Mouse (Mus musculus) yolk sac, embryonic 10.5 days (tissue): ENCODE results near the gene Zfp692.
A peak's percentile ranks its signal among the peaks of the same experiment; 100 is the strongest.

ENCODE experiments used
- DNase-seq: peaks from one replicate; pipeline ENCODE4 v3.0.0-alpha.2; 2017; ENCODE audit warnings: low spot score

Zfp692 gene

GRCm38 (mm10) chr11:58308661-58309060 lies 1.8 kb downstream of the Zfp692 start:
- no peak for DNase-seq

GRCm38 (mm10) chr11:58314069-58314468 lies 7.2 kb downstream of the Zfp692 start:
- no peak for DNase-seq

- DNase-seq = no peak
These were observed 8.8 kb downstream of the Zfp692 start for GRCm38 (mm10) chr11:58315536-58316168.

- DNase-seq = no peak
These were observed 9.5 kb downstream of the Zfp692 start for GRCm38 (mm10) chr11:58316344-58316743.

- DNase-seq = no peak
These were observed 10.0 kb downstream of the Zfp692 start for GRCm38 (mm10) chr11:58316768-58317390.

GRCm38 (mm10) chr11:58322824-58323569 lies 16.1 kb downstream of the Zfp692 start:
- peak; percentile 98 for DNase-seq

GRCm38 (mm10) chr11:58323570-58324340 lies 16.9 kb downstream of the Zfp692 start:
- DNase-seq = no peak

- DNase-seq = no peak
These were observed 17.9 kb downstream of the Zfp692 start for GRCm38 (mm10) chr11:58324614-58325229.

GRCm38 (mm10) chr11:58326781-58327180 lies 19.9 kb downstream of the Zfp692 start:
- no peak for DNase-seq

- DNase-seq = no peak
These were observed 23.0 kb downstream of the Zfp692 start for GRCm38 (mm10) chr11:58329906-58330275.

- DNase-seq = peak; percentile 92
These were observed 23.6 kb downstream of the Zfp692 start, which contains the start of the genes Zfp672 and Sh3bp5l for GRCm38 (mm10) chr11:58330276-58331148. Gene Zfp672 (minus strand): TSS chr11:58330339. Gene Sh3bp5l (plus strand): TSS chr11:58330724.

- DNase-seq = no peak
These were observed 24.3 kb downstream of the Zfp692 start for GRCm38 (mm10) chr11:58331149-58331495.

GRCm38 (mm10) chr11:58331546-58331945 lies 24.7 kb downstream of the Zfp692 start:
- no peak for DNase-seq

- no peak for DNase-seq
These were observed 27.9 kb downstream of the Zfp692 start for GRCm38 (mm10) chr11:58334746-58335145.

- no peak for DNase-seq
These were observed 39.9 kb downstream of the Zfp692 start for GRCm38 (mm10) chr11:58346745-58347144.

- no peak for DNase-seq
These were observed 43.8 kb downstream of the Zfp692 start for GRCm38 (mm10) chr11:58350628-58351027.

- DNase-seq = no peak
These were observed 44.3 kb downstream of the Zfp692 start for GRCm38 (mm10) chr11:58351179-58351578.

GRCm38 (mm10) chr11:58352681-58353548 lies 46.0 kb downstream of the Zfp692 start:
- DNase-seq = peak; percentile 12

GRCm38 (mm10) chr11:58353709-58354108 lies 46.8 kb downstream of the Zfp692 start:
- no peak for DNase-seq

- DNase-seq = no peak
These were observed 47.6 kb downstream of the Zfp692 start for GRCm38 (mm10) chr11:58354476-58354875.
